Mouse (Mus musculus): ENCODE measurements around the gene Henmt1.

- TF ChIP-seq CTCF (IDR thresholded peaks at IDR 0.05; ENCODE audit: low read depth, low read length) (no peak), TAL1 (conservative IDR thresholded peaks at IDR 0.05; ENCODE audit: low read depth, low read length) (no peak)
Measured at GRCm38 (mm10) chr3:108989971-108990548, 50.4 kb downstream of the Henmt1 start.
